Mouse (Mus musculus) bone marrow macrophage, adult 2 months (primary cell): ENCODE data around the gene Tmem269.

Source experiments
- CTCF ChIP-seq: IDR thresholded peaks from 2 replicates; pipeline ENCODE4 v1.5.1; 2012; ENCODE audit warnings: low read depth, mild to moderate bottlenecking, low read length, moderate library complexity
- POLR2A ChIP-seq: IDR thresholded peaks from 2 replicates; pipeline ENCODE4 v1.6.1; 2012; ENCODE audit warnings: mild to moderate bottlenecking, low read depth, low read length, borderline replicate concordance

DNA sequence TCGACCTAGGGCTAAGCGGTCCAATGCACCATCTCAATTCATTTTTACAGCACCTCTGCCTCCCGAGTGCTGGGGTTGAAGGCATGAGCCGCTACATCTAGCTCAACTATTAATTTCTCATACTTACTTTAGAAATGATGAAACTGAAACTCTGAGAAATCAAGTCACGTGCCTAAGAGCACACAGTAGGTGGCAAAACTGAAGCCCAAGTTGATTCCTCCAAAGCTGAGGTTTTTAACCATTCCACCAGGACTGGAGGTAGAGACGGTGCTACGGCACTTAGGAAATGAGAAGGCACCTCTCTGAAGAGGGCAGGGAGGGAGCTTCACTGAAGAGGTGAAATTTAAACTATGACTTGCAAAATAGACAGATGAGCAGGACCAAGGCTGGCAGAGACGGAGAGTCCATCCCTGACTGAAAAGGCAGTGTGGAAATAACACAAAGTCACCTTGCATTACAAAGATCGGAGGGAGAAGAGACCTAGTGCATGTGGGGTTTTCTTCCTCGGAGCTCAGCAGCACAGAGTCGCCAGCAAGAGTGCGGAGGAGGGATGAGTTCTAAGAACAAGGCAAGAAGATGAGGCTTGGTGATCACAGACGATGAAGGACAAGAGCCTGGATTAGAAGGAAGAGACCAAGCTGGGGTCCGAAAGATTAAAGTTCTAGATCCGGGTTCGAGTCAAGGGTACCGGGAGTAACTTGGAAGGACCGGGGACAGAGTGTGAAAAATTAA lies 44.9 kb downstream of the Tmem269 start:
- TF ChIP-seq CTCF (no peak), POLR2A (no peak)
